Mouse (Mus musculus): ENCODE results near the gene Galnt10.

Gene Galnt10

DNA sequence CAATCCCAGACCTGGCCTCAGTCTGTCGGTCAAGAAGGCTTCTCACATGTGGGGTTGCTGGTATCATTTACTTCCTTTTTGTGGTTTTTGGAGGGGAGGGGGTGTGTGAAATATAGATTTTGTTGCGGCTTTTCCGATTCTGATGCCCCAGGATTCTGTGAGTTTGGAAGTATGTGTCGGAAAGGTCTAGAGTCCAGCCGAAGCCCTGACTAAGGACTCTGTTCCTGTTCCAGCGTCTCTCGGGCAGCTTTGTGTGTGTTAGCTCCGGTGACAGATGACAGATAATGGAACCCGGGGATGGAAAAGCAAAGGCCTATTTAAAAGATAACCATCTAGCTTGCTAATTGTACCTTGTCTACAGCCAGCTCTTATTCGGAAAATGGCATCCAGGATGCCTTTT lies 4.4 kb downstream of the Galnt10 start:
- H3K27me3 ChIP-seq (ENCODE audit: control insufficient read depth, insufficient read depth, low read length, poor library complexity, severe bottlenecking): no peaks in the 10 kb centered on the region
- DNase-seq (ENCODE audit: low read depth, low spot score): no peak
- H3K36me3 ChIP-seq (ENCODE audit: control insufficient read depth, insufficient read depth, low read length, poor library complexity, severe bottlenecking): no peaks in the 10 kb centered on the region

DNA sequence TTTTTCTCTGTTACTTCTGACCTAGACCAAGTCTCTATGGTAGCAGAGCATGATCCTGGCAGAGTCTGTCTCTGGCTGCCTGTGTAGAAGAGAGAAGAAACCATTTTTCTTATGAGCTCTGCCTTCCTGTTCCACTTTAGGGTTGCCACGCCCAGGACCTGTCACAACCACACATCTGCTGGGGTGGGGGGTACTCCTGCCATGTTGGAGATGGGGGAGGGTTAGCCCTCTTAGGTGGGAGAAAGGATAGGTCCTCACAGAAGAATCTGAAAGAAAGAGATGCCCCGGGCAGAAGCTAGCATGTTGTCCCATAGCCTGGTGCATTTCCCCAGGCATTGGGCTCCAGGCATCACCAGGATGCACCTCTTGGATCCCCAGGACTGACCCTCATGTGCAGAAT lies 5.6 kb downstream of the Galnt10 start:
- no peak for DNase-seq (ENCODE audit: low read depth, low spot score)
- no peaks in the 10 kb centered on the region for H3K36me3 ChIP-seq (ENCODE audit: control insufficient read depth, insufficient read depth, low read length, poor library complexity, severe bottlenecking)
- H3K27me3 ChIP-seq (ENCODE audit: control insufficient read depth, insufficient read depth, low read length, poor library complexity, severe bottlenecking): no peaks in the 10 kb centered on the region

DNA sequence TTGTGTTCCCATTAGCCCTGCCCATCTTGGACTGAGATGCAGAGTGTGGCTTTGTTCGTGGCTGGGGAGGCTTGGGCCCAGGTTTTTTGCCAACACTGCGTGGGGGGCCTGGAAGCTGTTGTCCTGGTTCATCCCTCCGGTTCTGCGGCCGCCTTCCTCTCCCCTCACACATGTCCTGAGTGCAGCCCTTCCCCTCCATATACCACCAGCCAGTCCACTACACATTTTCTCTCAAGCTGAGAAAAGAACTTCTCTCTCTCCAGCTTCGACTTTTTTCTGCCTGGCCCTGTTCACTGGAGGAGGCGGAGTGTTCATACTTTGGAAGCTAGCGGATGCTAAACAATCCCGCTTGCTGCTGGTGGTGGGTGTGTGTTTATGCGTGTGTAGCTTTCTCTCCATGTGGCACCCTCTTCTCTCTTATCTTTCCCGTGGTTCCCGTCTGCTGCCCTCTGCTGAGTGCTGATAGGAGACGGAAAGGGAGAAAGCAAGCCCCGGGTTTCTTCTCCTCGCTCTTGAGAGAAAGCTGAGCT lies 6.1 kb downstream of the Galnt10 start:
- no peak for DNase-seq (ENCODE audit: low read depth, low spot score)
- Histone ChIP-seq H3K27me3 (ENCODE audit: control insufficient read depth, insufficient read depth, low read length, poor library complexity, severe bottlenecking) (no peaks in the 10 kb centered on the region), H3K36me3 (ENCODE audit: control insufficient read depth, insufficient read depth, low read length, poor library complexity, severe bottlenecking) (no peaks in the 10 kb centered on the region)

DNA sequence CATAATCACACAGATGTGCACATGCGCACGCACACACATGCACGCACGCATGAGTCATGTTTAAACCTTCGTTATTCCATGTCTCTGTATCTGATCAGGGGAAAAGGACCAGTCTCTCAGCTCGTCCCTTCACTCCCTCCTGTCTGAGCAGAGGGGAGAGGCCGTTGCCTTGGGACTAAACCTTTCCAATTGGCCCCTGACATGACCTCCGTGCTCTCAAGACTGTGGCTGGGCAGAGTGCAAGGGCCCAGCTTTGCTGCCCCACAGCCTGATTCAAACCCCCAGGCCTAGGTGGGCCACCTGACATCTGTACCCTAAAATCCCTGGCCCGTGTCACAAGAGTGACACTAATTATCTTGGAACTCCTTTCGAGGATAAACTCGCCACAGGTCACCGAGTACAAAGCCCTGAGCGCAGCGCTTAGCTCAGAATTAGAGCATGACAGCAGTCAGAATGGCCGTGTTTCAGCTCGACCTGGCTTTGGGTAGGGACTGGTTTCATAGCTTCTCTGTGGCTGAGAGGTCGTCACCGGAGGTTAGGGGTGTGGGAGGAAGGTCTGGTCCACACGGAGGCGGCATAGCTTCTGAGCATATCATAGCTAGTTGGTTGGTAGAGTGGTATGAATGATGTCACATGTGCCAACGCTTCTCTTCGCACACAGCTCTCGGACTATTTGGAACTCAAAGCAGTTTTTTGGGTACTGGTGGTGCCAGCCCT lies 7.1 kb downstream of the Galnt10 start:
- Histone ChIP-seq H3K27me3 (ENCODE audit: control insufficient read depth, insufficient read depth, low read length, poor library complexity, severe bottlenecking) (no peaks in the 10 kb centered on the region), H3K36me3 (ENCODE audit: control insufficient read depth, insufficient read depth, low read length, poor library complexity, severe bottlenecking) (no peaks in the 10 kb centered on the region)
- no peak for DNase-seq (ENCODE audit: low read depth, low spot score)

DNA sequence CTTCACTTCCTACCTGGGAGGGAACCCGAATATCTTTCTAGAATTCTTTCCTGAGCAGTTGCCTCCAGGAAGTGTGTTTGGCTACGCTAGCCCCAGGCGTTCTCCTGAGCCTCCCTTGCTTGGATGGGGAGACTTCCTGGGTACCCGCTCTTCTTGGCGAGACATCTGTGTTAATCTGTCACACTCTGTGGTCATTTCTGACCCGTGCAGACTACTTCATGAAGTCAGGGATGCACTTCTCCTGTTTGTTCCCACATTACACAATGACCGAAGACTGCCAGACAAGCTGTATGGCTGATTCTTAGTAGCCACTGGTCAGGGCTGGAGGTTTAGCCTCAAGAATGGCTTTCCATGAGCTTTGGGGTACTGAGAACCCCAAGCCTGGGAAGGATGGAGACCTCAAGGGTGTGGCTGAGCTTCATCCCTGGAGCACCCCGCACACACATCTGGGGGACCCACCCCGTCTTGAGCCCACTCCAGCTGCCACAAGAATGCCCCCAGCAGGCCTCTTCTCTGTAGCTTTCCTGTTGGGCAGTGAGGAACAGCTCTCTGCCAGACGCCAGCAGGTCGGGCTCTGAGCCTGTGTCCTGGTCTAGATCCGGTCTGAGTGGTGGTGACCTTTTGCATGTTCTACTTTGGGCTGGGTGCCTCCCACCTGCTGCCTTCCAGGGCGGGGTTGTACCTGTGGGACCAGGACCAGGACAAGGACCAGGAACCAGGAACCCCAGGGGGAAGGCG lies 7.8 kb downstream of the Galnt10 start:
- no peak for DNase-seq (ENCODE audit: low read depth, low spot score)
- no peaks in the 10 kb centered on the region for H3K27me3 ChIP-seq (ENCODE audit: control insufficient read depth, insufficient read depth, low read length, poor library complexity, severe bottlenecking)
- no peaks in the 10 kb centered on the region for H3K36me3 ChIP-seq (ENCODE audit: control insufficient read depth, insufficient read depth, low read length, poor library complexity, severe bottlenecking)

DNA sequence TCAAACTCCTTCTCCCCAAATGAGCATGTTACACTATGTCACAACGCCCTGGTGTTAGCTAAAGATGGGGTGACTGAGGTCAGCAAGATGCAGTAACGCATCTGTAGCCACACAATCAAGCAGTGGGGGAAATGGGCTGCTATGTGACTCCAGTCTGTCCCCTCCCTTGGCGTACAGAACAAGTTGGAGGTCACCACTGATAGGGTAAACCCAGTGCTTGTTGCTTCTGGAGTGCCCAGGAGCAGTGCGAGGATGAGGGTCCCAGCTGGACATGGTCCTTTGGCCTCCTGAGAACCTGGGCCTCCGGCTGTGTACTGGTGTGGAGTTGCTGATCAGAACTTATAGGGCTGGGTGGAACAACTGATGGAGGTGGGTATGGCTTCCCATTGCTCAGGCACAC lies 8.6 kb downstream of the Galnt10 start:
- H3K36me3 ChIP-seq (ENCODE audit: control insufficient read depth, insufficient read depth, low read length, poor library complexity, severe bottlenecking): no peaks in the 10 kb centered on the region
- DNase-seq (ENCODE audit: low read depth, low spot score): no peak
- H3K27me3 ChIP-seq (ENCODE audit: control insufficient read depth, insufficient read depth, low read length, poor library complexity, severe bottlenecking): no peaks in the 10 kb centered on the region

DNA sequence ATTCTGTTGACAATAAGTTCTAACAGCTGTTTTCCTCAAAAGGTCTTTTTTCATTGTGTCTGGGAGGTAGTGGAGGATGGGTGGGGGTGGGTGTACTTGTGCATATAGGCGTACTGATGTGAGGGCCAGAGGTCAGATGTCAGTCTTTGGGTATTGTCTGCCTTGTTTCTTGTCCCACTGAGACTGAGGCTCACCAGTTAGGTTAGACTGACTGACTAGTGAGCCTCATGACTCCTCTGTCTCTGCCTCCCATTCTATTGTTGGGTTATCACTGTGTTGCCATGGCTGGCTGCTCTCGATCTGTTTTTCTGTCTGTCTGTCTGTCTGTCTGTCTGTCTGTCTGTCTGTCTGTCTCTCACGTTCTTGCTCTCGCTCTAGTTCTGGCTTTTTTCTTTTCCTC lies 9.1 kb downstream of the Galnt10 start:
- H3K36me3 ChIP-seq (ENCODE audit: control insufficient read depth, insufficient read depth, low read length, poor library complexity, severe bottlenecking): no peaks in the 10 kb centered on the region; the same call in 1 of the 2 replicates
- H3K27me3 ChIP-seq (ENCODE audit: control insufficient read depth, insufficient read depth, low read length, poor library complexity, severe bottlenecking): no peaks in the 10 kb centered on the region
- DNase-seq (ENCODE audit: low read depth, low spot score): no peak

DNA sequence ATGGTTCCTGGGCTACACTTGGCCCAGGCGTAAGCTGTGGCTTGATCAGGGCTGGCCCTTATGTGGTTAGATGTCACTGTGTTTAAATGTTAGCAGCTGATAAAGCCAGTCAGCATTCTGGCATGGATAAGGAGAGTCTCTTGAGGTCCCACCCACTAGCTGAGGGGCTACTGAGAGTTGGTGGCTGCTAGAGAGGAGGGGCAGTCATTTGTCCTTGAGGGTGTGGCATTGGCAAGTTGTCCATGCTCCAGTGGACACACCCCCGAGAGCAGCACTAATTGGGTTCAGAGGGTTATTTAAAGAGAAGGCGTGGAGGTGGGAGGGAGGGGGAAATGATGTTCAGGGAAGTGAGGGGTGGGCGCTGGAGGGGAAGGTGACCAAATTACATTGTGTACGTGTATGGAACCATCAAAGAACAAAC lies 9.7 kb downstream of the Galnt10 start:
- Histone ChIP-seq H3K36me3 (ENCODE audit: control insufficient read depth, insufficient read depth, low read length, poor library complexity, severe bottlenecking) (no peaks in the 10 kb centered on the region; the same call in 1 of the 2 replicates), H3K27me3 (ENCODE audit: control insufficient read depth, insufficient read depth, low read length, poor library complexity, severe bottlenecking) (no peaks in the 10 kb centered on the region)
- DNase-seq (ENCODE audit: low read depth, low spot score): no peak

DNA sequence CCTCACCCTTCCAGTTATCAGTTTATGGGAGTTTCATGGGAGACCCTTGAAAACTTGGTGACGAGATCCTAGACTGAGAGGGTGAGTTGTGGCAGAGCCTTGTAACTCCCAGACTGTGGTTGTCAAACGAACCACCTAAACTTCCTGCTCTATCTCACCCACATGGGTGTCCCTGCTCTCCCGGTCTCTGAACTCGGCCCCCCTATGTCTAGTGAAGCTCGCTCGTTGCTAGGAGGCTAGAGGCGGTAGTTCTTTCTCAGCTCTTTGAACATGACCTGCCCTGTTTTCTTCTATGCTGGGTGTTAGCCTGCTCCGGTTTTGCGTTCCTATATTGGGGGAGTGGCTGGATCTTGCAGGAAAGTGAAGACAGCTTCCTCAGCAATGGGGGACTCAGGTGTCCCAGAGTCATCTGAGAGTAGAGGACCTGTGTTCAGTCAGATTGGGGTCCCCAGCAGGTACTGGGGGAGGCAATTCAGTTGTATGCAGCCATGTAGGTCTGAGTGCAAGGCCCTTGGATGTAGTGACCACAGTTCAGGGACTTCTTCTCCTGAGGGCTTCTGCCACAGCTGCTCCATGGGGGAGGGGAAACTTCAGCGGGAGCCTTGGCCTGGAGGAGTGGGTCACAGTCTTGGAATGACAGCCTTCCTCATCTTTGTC lies 10.6 kb downstream of the Galnt10 start:
- H3K36me3 ChIP-seq (ENCODE audit: control insufficient read depth, insufficient read depth, low read length, poor library complexity, severe bottlenecking): no peaks in the 10 kb centered on the region; the same call in 1 of the 2 replicates
- H3K27me3 ChIP-seq (ENCODE audit: control insufficient read depth, insufficient read depth, low read length, poor library complexity, severe bottlenecking): no peaks in the 10 kb centered on the region
- no peak for DNase-seq (ENCODE audit: low read depth, low spot score)

DNA sequence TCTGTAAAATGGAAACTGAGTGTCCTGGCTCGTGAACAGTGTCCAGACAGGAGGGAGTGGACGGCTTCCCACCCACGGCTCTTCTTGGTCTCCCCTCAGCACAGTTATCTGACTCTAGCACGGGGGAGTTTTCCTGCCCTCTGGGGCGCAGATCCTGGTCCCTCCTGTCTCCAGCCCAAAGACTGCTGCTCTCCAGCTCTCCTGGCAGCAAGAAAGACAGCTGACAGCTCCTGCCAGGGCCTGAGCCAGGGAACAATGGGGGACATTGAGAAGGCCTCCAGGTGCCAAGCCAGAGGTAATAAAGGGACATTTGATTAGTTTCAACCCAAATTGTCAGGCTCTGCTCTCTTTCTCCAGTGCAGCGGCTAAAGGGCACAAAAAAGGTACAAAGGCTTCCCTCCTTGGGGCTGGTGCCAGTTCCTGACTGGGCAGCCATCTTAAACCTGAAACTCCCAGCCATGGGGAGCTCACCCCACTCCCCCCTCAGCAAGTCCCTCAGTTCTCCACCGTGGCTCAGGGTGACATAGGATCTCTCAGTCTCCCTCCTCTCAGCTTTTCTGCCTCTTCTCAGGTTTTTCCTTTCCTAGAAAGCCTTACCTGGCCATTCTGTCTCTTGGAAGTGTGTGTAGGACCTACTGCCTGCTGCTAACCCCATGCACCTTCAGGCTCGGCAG lies 11.5 kb downstream of the Galnt10 start:
- Histone ChIP-seq H3K36me3 (ENCODE audit: control insufficient read depth, insufficient read depth, low read length, poor library complexity, severe bottlenecking) (no peaks in the 10 kb centered on the region; the same call in 1 of the 2 replicates), H3K27me3 (ENCODE audit: control insufficient read depth, insufficient read depth, low read length, poor library complexity, severe bottlenecking) (no peaks in the 10 kb centered on the region)
- no peak for DNase-seq (ENCODE audit: low read depth, low spot score)

DNA sequence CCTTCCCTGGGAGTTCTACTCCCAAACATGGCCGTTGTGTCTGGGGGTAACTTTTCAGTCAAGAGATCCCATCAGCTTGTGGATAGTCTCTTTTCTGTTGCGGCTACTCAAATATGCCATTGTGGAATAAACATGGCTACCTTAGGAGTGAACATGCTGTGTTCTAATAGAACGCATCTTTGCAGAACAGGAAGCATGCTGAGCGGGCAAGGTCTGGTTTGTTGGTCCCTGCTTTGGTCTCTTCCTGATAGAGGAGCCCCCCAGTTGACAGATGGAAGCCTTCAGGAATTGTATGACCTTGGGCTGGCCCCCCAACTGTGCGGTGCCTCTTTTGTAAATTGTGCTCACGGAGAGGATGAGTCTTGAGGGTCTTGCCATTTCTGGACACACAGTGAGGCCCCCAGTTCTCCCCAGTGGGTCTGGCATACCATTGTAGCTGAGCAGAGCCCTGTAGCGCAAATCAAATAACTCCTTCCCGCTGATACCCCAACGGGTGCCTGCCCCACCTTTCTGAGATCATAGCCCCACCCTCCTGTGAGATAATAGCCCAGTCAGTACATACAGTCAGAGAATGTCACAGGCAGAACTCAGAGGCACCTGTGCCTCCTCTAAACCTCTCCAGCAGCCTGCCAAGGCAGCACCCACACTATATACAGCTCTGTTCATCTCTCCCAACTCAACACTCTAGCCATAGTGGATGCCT lies 12.3 kb downstream of the Galnt10 start:
- H3K27me3 ChIP-seq (ENCODE audit: control insufficient read depth, insufficient read depth, low read length, poor library complexity, severe bottlenecking): no peaks in the 10 kb centered on the region
- H3K36me3 ChIP-seq (ENCODE audit: control insufficient read depth, insufficient read depth, low read length, poor library complexity, severe bottlenecking): no peaks in the 10 kb centered on the region; the same call in 1 of the 2 replicates
- DNase-seq (ENCODE audit: low read depth, low spot score): no peak

DNA sequence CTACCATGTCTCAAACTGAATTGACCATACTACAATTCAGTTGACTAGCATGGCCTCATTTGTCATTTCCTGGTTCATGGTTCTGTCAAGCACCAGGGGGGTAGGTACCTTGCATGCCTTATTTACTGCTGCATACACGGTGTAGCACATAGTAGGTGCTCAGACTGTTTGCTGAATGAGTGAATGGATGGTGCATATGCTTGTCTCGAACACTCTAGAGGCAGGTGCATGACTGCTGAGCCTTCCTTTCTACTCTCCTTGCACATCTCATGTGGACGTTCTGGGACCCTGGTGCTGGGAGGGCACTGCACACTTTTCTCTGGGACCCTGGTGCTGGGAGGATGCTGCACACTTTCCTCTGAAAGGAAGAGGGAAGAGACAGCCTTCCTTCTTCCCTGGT lies 13.0 kb downstream of the Galnt10 start:
- no peak for DNase-seq (ENCODE audit: low read depth, low spot score)
- Histone ChIP-seq H3K36me3 (ENCODE audit: control insufficient read depth, insufficient read depth, low read length, poor library complexity, severe bottlenecking) (no peaks in the 10 kb centered on the region; the same call in 1 of the 2 replicates), H3K27me3 (ENCODE audit: control insufficient read depth, insufficient read depth, low read length, poor library complexity, severe bottlenecking) (no peaks in the 10 kb centered on the region)

DNA sequence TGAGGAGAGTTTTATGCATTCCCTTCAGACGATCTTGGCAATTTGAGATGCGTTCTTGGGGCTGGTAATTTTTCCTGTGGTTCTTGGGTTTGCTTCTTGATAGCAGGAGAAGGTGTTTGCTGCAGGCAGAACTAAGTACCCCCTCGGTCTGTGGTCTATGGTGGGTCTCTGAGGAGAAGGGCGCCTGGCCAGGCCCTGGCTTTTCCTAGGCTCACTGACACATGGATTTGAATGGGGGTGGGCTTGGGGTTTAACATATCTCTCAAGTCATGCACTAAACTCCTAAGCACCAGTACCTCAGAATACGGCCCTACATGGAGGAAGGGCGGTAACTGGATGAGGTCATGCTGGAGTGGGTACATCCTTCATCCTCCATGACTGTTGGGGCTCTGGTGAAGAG lies 13.5 kb downstream of the Galnt10 start:
- H3K27me3 ChIP-seq (ENCODE audit: control insufficient read depth, insufficient read depth, low read length, poor library complexity, severe bottlenecking): no peaks in the 10 kb centered on the region
- no peaks in the 10 kb centered on the region; the same call in 1 of the 2 replicates for H3K36me3 ChIP-seq (ENCODE audit: control insufficient read depth, insufficient read depth, low read length, poor library complexity, severe bottlenecking)
- no peak for DNase-seq (ENCODE audit: low read depth, low spot score)

DNA sequence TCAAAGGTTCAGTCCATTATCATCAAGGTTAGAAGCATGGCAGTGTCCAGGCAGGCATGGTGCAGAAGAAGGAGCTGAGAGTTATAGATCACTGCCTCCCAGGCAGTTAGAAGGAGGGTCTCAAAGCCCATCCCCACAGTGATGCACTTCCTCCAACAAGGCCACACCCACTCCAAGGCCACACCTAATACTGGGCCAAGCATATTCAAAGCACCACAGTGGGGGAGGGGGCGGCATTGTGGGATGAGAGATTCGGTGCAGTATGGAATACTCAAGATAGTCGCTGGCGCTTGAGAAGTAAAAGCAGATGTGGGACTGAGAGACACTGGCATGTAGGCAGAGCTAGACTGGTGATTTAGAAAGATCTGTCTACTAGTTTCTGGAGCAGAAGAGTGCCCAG lies 14.9 kb downstream of the Galnt10 start:
- Histone ChIP-seq H3K36me3 (ENCODE audit: control insufficient read depth, insufficient read depth, low read length, poor library complexity, severe bottlenecking) (no peaks in the 10 kb centered on the region; the same call in 1 of the 2 replicates), H3K27me3 (ENCODE audit: control insufficient read depth, insufficient read depth, low read length, poor library complexity, severe bottlenecking) (no peaks in the 10 kb centered on the region)
- no peak for DNase-seq (ENCODE audit: low read depth, low spot score)

Data from splenic B cell, adult 2 months (primary cell).